ENCODE assay signal across 12 mouse cellular contexts in genomic region chr10:80858350-80858935, GRCm38 (mm10). TPM values are rescaled to one million over a fixed set of nuclear protein-coding genes. Genes with fewer than 3 reads are reported as not detected.
DNase-seq lines count a peak whose midpoint lies in the region; ATAC-seq and TF ChIP-seq lines count a peak whose summit lies in the region.
"Had no signal": no experiment of that assay in that cellular context is flagged by ENCODE, and none has a peak within 500 bp of the region (broad histone marks: within the 10 kb centered on the region; RNA-seq: fewer than 3 reads in every experiment).

No protein-coding gene starts in this region.

- H3K27me3 ChIP-seq in limb, embryonic 11.5 days (ENCODE audit: control insufficient read depth, insufficient read depth, low read length): no peaks in the 10 kb centered on the region
- no peaks in the 10 kb centered on the region for H3K27me3 ChIP-seq in spleen, adult 2 months (ENCODE audit: control insufficient read depth, insufficient read depth, low read length)

- H3K4me2 ChIP-seq in limb, embryonic 11.5 days (ENCODE audit: low read depth, severe bottlenecking): no peak overlapping the region

- peak overlapping the region; percentile 64; the same call in 1 of the 2 replicates for H3K27ac ChIP-seq in layer of hippocampus, adult 2 months
- peak overlapping the region; percentile 48; the same call in 1 of the 2 replicates for H3K27ac ChIP-seq in cortical plate, adult 2 months (ENCODE audit: insufficient read depth, low read length)
- no peak overlapping the region for H3K27ac ChIP-seq in limb, embryonic 11.5 days (replicated peaks; ENCODE audit: low read depth, low read length)
- H3K27ac ChIP-seq in spleen, adult 2 months (ENCODE audit: insufficient read depth, low read length): peak overlapping the region; percentile 56; the same call in 1 of the 2 replicates

- 0 out of 2 replicates have a peak overlapping the region, but pooled peaks have one; percentile 3 for H3K9ac ChIP-seq in limb, embryonic 11.5 days (ENCODE audit: low read length)

- no peak for TF ChIP-seq POLR2A in cortical plate, adult 2 months (IDR thresholded peaks at IDR 0.05; ENCODE audit: extremely low read depth, insufficient read depth, low read length)
- TF ChIP-seq POLR2A in spleen, adult 2 months (IDR thresholded peaks at IDR 0.05; ENCODE audit: low read depth, low read length): no peak

- no peak for DNase-seq in layer of hippocampus, adult 2 months (ENCODE audit: low spot score in 2 of 2)
- DNase-seq in layer of hippocampus, postnatal 10 days (ENCODE audit: low spot score in 2 of 2): no peak
- DNase-seq in limb, embryonic 11.5 days (ENCODE audit: low spot score): no peak
- DNase-seq in spleen, adult 2 months (ENCODE audit: low read depth in 1 of 2, low spot score in 2 of 2): no peak
- no peak for DNase-seq in adrenal gland, postnatal 14 days
- DNase-seq in cerebellum, adult 9-10 months: no peak
- DNase-seq in cerebellum, adult 11 months: no peak
- DNase-seq: heart, adult 11 months; lung, postnatal 14 days; right cerebral cortex, postnatal 4 days had no signal

- no peak overlapping the region for H3K4me3 ChIP-seq in layer of hippocampus, adult 2 months
- H3K4me3 ChIP-seq in cortical plate, adult 2 months (ENCODE audit: insufficient read depth, low read length): no peak overlapping the region
- H3K4me3 ChIP-seq in limb, embryonic 11.5 days (ENCODE audit: low read depth, low read length): no peak overlapping the region
- H3K4me3 ChIP-seq in spleen, adult 2 months (ENCODE audit: extremely low read depth, insufficient read depth, insufficient read length): no peak overlapping the region

- no peaks in the 10 kb centered on the region for H3K9me3 ChIP-seq in limb, embryonic 11.5 days (ENCODE audit: control insufficient read depth, low read length)

- H3K4me1 ChIP-seq in cortical plate, adult 2 months (ENCODE audit: control insufficient read depth, insufficient read depth, low read length): peaks cover 4% of the 10 kb centered on the region; the same call in 1 of the 2 replicates
- peaks cover 10% of the 10 kb centered on the region for H3K4me1 ChIP-seq in limb, embryonic 11.5 days (ENCODE audit: control insufficient read depth, insufficient read depth, low read length)
- peaks cover 4% of the 10 kb centered on the region for H3K4me1 ChIP-seq in spleen, adult 2 months (ENCODE audit: control insufficient read depth, insufficient read depth, insufficient read length)

- WGBS in limb, embryonic 11.5 days: 87% methylated on average over 7 of the region's 7 CpGs
- WGBS in spleen, adult 2 months: 79% methylated on average over 7 of the region's 7 CpGs

- peaks cover 9% of the 10 kb centered on the region; the same call in 1 of the 2 replicates for H3K36me3 ChIP-seq in limb, embryonic 11.5 days (ENCODE audit: control insufficient read depth, insufficient read depth, low read length)
- H3K36me3 ChIP-seq in spleen, adult 2 months (ENCODE audit: control insufficient read depth, insufficient read depth, low read length): peaks cover 12% of the 10 kb centered on the region

- ATAC-seq in limb, embryonic 11.5 days (ENCODE audit: insufficient number of reproducible peaks, low FRiP score, low TSS enrichment, low read depth): no peak

- no peak for TF ChIP-seq CTCF in layer of hippocampus, adult 2 months (conservative IDR thresholded peaks at IDR 0.05)
- TF ChIP-seq CTCF in cortical plate, adult 2 months (IDR thresholded peaks at IDR 0.05; ENCODE audit: extremely low read depth, insufficient read depth, low read length): no peak
- TF ChIP-seq CTCF in spleen, adult 2 months (IDR thresholded peaks at IDR 0.05; ENCODE audit: extremely low read depth, insufficient read depth, insufficient read length, insufficient replicate concordance): no peak

RNA-seq across cellular contexts. Expression of gene Sppl2b, which starts 3.4 kb away (rescaled TPM):
- 10 to 100 TPM; 61.2 to 63.2 TPM for total RNA-seq in layer of hippocampus, adult 2 months (2021)
- 10 to 100 TPM; 80.4 to 97.8 TPM for total RNA-seq in layer of hippocampus, postnatal 10 days (2021)
- polyA plus RNA-seq in cortical plate, adult 2 months (2012; rRNA removed): 94.2 and 96.5 TPM in 2 replicates
- 26.8 and 28.1 TPM in 2 replicates for polyA plus RNA-seq in limb, embryonic 11.5 days (2014; fragmentation: Nextera tagmentation; extraction: Ambion mirVana)
- 127 and 130 TPM in 2 replicates for polyA plus RNA-seq in spleen, adult 2 months (2012; rRNA removed)
- 30.5 and 33.0 TPM in 2 replicates for total RNA-seq in adrenal gland, postnatal 14 days (2021)

RNA-seq across cellular contexts. Expression of gene Lsm7, which starts 3.4 kb away (rescaled TPM):
- 10 to 100 TPM; 51.6 to 53.3 TPM for total RNA-seq in layer of hippocampus, adult 2 months (2021)
- 10 to 100 TPM; 52.3 to 54.0 TPM for total RNA-seq in layer of hippocampus, postnatal 10 days (2021)
- 223 and 238 TPM in 2 replicates for polyA plus RNA-seq in cortical plate, adult 2 months (2012; rRNA removed)
- polyA plus RNA-seq in limb, embryonic 11.5 days (2014; fragmentation: Nextera tagmentation; extraction: Ambion mirVana): 375 and 398 TPM in 2 replicates
- polyA plus RNA-seq in spleen, adult 2 months (2012; rRNA removed): 84.0 and 103 TPM in 2 replicates
- 35.1 and 43.3 TPM in 2 replicates for total RNA-seq in adrenal gland, postnatal 14 days (2021)

RNA-seq across cellular contexts. Expression of gene Tmprss9, which starts 13.2 kb away (rescaled TPM):
- total RNA-seq in layer of hippocampus, adult 2 months (2021): under 1 TPM; 0.46 to 0.56 TPM
- under 1 TPM; 0.11 to 0.16 TPM for total RNA-seq in layer of hippocampus, postnatal 10 days (2021)
- 0.21 and 0.40 TPM in 2 replicates for polyA plus RNA-seq in cortical plate, adult 2 months (2012; rRNA removed)
- polyA plus RNA-seq in limb, embryonic 11.5 days (2014; fragmentation: Nextera tagmentation; extraction: Ambion mirVana): not detected in 2 replicates
- polyA plus RNA-seq in spleen, adult 2 months (2012; rRNA removed): 0.08 and 0.09 TPM in 2 replicates
- total RNA-seq in adrenal gland, postnatal 14 days (2021): 0.11 TPM in 1 of 2 replicates, not detected in the other
- total RNA-seq: adrenal gland, postnatal 4 days had no signal

RNA-seq across cellular contexts. Expression of gene Lingo3, which starts 14.6 kb away (rescaled TPM):
- total RNA-seq in layer of hippocampus, adult 2 months (2021): 10 to 100 TPM; 49.4 to 54.3 TPM
- total RNA-seq in layer of hippocampus, postnatal 10 days (2021): 10 to 100 TPM; 20.4 to 25.9 TPM
- 24.8 and 29.4 TPM in 2 replicates for polyA plus RNA-seq in cortical plate, adult 2 months (2012; rRNA removed)
- polyA plus RNA-seq in limb, embryonic 11.5 days (2014; fragmentation: Nextera tagmentation; extraction: Ambion mirVana): 0.33 and 0.36 TPM in 2 replicates
- 0.02 TPM in 2 replicates for polyA plus RNA-seq in spleen, adult 2 months (2012; rRNA removed)
- 1.0 and 1.2 TPM in 2 replicates for total RNA-seq in adrenal gland, postnatal 14 days (2021)

RNA-seq across cellular contexts. Expression of gene Oaz1, which starts 32.0 kb away (rescaled TPM):
- total RNA-seq in layer of hippocampus, adult 2 months (2021): 100 to 1,000 TPM; 478 to 493 TPM
- total RNA-seq in layer of hippocampus, postnatal 10 days (2021): 100 to 1,000 TPM; 399 to 419 TPM
- 643 and 729 TPM in 2 replicates for polyA plus RNA-seq in cortical plate, adult 2 months (2012; rRNA removed)
- polyA plus RNA-seq in limb, embryonic 11.5 days (2014; fragmentation: Nextera tagmentation; extraction: Ambion mirVana): 2,003 and 2,108 TPM in 2 replicates
- polyA plus RNA-seq in spleen, adult 2 months (2012; rRNA removed): 730 and 862 TPM in 2 replicates
- 734 and 741 TPM in 2 replicates for total RNA-seq in adrenal gland, postnatal 14 days (2021)
